Mouse (Mus musculus) ES-Bruce4 (cell line): ENCODE data around the gene Atp2b2.

ENCODE experiments used
- CTCF ChIP-seq: IDR thresholded peaks from one replicate; pipeline ENCODE4 v1.8.1; 2011; ENCODE audit warnings: low read depth, low read length
- EP300 ChIP-seq: IDR thresholded peaks from 2 replicates; pipeline ENCODE4 v1.6.1; 2011; ENCODE audit warnings: low read depth, low read length; ENCODE audit not compliant: insufficient read depth
- POLR2A ChIP-seq: IDR thresholded peaks from one replicate; pipeline ENCODE4 v1.8.1; 2011; ENCODE audit warnings: low read length; ENCODE audit not compliant: insufficient read depth

DNA sequence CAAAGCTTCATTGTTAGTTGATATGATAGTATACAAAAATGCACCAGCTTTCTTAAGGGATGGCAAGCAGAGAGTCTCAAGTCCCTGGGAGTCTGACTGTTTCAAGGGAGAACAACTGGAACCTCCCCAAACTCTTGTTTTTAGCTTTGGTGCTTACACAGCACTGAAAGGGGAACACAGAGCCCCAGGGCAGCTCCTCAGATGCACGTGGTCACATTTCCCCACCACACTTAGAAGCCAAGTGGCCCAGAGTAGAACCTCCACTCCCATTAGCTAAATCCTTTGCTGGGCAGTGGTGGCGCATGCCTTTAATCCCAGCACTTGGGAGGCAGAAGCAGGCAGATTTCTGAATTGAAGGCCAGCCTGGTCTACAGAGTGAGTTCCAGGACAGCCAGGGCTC lies 301.0 kb downstream of the Atp2b2 start:
- no peak for TF ChIP-seq POLR2A
- no peak for TF ChIP-seq CTCF
- TF ChIP-seq EP300: no peak
